Mouse (Mus musculus) embryonic fibroblast, embryonic 13.5 days (primary cell): ENCODE results near the gene Chd5. TPM values are rescaled to one million over a fixed set of nuclear protein-coding genes. Genes with fewer than 3 reads are reported as not detected.
A peak's percentile ranks its signal among the peaks of the same experiment; 100 is the strongest.

Source experiments
- H3K27ac ChIP-seq: 2 replicates; pipeline ENCODE4 v1.5.1; 2012; ENCODE audit warnings: low read length, control low read depth, inconsistent platforms; ENCODE audit not compliant: insufficient read depth
- H3K4me1 ChIP-seq: 2 replicates; pipeline ENCODE4 v1.6.1; 2011; ENCODE audit warnings: low read length; ENCODE audit not compliant: control insufficient read depth, insufficient read depth
- H3K4me3 ChIP-seq: 2 replicates; pipeline ENCODE4 v1.5.1; 2011; ENCODE audit warnings: mild to moderate bottlenecking, control low read depth, low read length; ENCODE audit not compliant: insufficient read depth
- CTCF ChIP-seq: IDR thresholded peaks from 2 replicates; pipeline ENCODE4 v1.5.1; 2011; ENCODE audit warnings: mild to moderate bottlenecking, control low read depth, low read length, moderate library complexity, borderline replicate concordance; ENCODE audit not compliant: insufficient read depth
- POLR2A ChIP-seq: IDR thresholded peaks from 2 replicates; pipeline ENCODE4 v1.6.1; 2011; ENCODE audit warnings: low read depth, mild to moderate bottlenecking, control low read depth, low read length, moderate library complexity
- polyA plus RNA-seq: library from polyadenylated mRNA; stranded (reverse); fragments of >200 nt; gene quantifications from 2 replicates; pipeline ENCODE4 v1.2.4, GENCODE M21; 2011; ENCODE audit warnings: low read depth; ENCODE audit not compliant: missing spikeins, insufficient read length

Gene Chd5
- polyA plus RNA-seq, 1 experiment, result 0.56 TPM

DNA sequence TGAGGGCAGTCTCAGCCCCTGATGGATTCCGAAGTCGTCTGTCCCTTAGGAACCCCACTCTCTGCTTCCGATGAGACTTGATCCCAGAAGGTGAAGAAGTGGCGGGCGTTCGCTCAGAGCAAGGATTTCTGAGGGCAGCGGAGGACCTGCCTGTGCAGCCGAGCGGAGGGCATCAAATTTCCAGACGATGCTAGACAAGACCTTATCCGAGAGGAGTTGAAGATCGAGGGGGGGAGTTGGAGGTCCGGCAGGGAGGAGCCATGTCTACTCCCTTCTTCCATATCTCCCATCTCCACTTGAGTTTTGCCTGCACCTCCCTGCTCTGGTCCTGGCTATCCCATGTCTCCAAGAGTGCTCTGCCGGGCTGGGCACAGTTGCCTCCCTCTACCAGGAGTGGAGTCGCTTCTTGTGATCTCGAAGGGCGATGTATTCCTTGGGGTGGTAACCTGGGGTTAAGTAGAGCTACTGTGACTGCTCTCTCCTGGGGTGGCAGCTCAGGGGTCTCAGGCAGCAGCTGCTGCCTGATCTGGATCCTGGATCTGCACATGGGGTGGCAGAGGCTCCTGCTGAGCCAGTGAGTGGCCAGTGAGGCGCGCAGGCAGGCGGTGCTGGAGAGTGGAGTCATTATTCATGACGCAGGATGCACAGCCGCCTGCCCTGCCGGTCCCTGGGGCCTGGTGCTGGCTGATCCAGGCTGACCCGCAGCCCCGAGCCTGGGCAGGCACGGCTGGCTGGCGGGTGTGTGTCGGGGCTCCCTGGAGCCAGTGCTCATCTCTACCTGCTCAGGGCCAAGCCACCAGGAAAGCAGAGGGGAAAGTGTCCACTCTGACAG lies 80.0 kb downstream of the Chd5 start:
- TF ChIP-seq POLR2A, result no peak
- no peak for TF ChIP-seq CTCF
- H3K4me3 ChIP-seq, result no peak overlapping the region
- no peak overlapping the region for H3K27ac ChIP-seq
- H3K4me1 ChIP-seq, result no peaks in the 10 kb centered on the region

DNA sequence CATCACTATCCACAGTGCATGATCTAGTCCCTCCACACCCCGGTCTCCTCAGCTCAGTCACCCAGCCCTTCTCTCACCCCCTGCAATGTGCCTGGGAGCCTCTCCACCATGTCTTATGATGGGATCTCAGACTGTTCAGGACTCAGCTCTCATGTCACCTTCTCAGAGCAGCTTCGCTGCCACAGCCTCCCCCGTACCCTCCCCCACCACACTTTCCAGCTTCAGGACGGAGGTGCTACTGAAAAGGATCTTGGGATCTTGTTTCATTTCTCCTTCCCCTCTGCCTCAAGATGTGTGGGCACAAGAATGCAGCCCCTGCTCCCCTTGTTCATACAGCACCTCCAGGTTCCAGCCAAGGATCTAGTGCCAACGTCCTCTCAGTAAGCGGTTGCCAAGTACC lies 85.1 kb downstream of the Chd5 start:
- no peak for TF ChIP-seq POLR2A
- TF ChIP-seq CTCF, result no peak
- H3K4me3 ChIP-seq, result no peak overlapping the region
- no peaks in the 10 kb centered on the region for H3K4me1 ChIP-seq

DNA sequence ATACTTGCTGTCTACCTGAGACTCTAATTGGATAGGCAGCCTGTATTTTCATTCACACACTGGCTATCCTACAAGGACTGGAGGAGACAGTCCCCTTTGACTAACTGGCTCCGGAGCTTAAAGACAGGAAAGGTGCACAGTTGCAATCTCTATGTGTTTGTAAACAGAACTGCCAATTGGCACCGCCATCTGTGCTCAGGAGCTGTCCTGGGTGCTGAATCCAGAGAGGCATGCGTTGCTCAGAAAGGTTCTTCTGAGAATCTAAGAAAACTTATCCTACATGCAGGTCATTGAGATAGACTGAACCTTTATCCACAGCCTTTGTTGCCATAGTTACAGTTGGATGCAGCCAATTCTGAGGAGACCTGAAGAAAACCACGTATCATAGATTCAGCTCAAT lies 85.9 kb downstream of the Chd5 start:
- TF ChIP-seq CTCF, result no peak
- TF ChIP-seq POLR2A, result no peak
- Histone ChIP-seq H3K4me3 (no peak overlapping the region), H3K27ac (no peak overlapping the region), H3K4me1 (no peaks in the 10 kb centered on the region)

More for the DNA sequence above, 85.1 kb downstream of the Chd5 start:
- H3K27ac ChIP-seq, result no peak overlapping the region

- Histone ChIP-seq H3K27ac (no peak overlapping the region), H3K4me3 (no peak overlapping the region), H3K4me1 (no peaks in the 10 kb centered on the region)
- TF ChIP-seq POLR2A (no peak), CTCF (peak; percentile 59; the same call in 1 of the 2 replicates)
Observed at GRCm38 (mm10) chr4:152424922-152425321, 86.5 kb downstream of the Chd5 start.

DNA sequence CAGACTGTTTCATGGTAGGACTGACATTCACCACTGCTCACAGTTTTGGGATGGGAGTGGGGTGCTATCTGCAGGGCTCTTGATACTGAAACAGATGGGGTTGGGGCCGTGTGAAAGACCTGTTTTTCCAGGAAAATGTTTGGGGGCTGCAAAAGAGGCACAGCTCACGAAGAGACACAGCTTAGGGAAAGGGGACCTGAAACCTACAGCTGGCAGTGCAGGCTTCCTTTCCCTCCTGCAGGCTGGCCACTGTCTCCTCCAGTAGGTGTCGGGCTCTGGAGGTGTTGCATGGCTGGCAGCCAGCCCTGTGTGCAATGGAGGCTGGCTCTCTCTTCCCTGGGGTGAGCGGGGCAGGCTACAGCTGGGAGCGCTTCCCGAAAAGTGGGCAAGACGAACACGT lies 89.8 kb downstream of the Chd5 start:
- Histone ChIP-seq H3K4me3 (no peak overlapping the region), H3K4me1 (no peaks in the 10 kb centered on the region), H3K27ac (no peak overlapping the region)
- TF ChIP-seq POLR2A (no peak), CTCF (no peak)

GRCm38 (mm10) chr4:152432308-152432707 lies 93.9 kb downstream of the Chd5 start:
- Histone ChIP-seq H3K4me3 (no peak overlapping the region), H3K4me1 (no peaks in the 10 kb centered on the region), H3K27ac (no peak overlapping the region)
- TF ChIP-seq CTCF (peak; percentile 75), POLR2A (no peak)

DNA sequence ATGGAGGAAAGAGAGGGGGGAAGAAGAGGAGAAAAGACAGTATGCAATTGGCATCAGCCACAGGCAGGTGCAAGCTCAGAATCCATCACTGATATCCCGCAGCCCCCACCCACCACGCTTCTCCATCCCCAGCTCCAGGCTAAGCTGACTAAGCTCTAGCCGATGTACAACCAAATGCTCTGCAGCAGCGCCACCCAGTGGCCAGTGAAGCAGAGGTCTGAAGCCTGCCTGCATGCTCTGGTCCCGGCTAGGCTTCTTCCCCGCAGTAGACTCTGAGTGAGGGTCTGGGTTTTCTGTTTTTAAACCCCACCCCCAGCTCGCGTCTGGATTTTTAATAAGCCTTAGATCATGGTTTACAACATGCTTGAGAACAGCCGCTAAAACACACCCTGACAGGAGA lies 96.4 kb downstream of the Chd5 start:
- Histone ChIP-seq H3K4me1 (no peaks in the 10 kb centered on the region), H3K4me3 (peak overlapping the region; percentile 4; the same call in 1 of the 2 replicates), H3K27ac (no peak overlapping the region)
- peak; percentile 95 for TF ChIP-seq CTCF
- TF ChIP-seq POLR2A, result no peak

DNA sequence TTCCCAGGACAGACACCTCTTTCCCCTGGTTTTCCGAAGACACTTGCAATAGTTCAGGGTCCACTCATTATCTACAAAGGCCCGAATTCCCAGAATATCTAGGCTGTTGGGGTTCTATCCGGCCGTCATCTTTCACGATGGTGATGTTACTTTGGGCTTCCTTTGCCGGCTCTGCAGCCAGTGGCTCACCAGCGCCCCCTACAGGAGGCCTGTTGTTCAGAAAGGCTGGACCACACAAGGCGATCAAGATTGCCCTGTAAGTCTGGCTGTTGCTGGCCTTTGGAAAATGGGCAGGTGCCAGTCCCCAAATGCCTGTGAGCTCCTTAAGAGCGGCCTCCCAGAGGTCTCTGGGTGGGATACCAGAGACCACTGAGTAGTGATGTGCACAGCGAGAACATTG lies 96.8 kb downstream of the Chd5 start:
- TF ChIP-seq POLR2A (no peak), CTCF (peak; percentile 85)
- H3K27ac ChIP-seq, result no peak overlapping the region
- H3K4me3 ChIP-seq, result peak overlapping the region; percentile 4; the same call in 1 of the 2 replicates

More for the DNA sequence above, 96.8 kb downstream of the Chd5 start:
- no peaks in the 10 kb centered on the region for H3K4me1 ChIP-seq

Other genes starting within 250 kb of the Chd5 start
- gene Tnfrsf25, start 222.7 kb upstream of the Chd5 start, polyA plus RNA-seq, result 1.9 TPM in 1 of 2 replicates, not detected in the other
- 0.56 and 0.68 TPM in 2 replicates for gene Espn, start 186.3 kb upstream of the Chd5 start, polyA plus RNA-seq
- not detected in 2 replicates for gene Hes2, start 179.8 kb upstream of the Chd5 start, polyA plus RNA-seq
- 79.9 and 108 TPM in 2 replicates for gene Acot7, start 160.5 kb upstream of the Chd5 start, polyA plus RNA-seq
- gene Gpr153, start 64.4 kb upstream of the Chd5 start, polyA plus RNA-seq, result 58.7 and 79.1 TPM in 2 replicates
- gene Hes3, start 47.0 kb upstream of the Chd5 start, polyA plus RNA-seq, result not detected in 2 replicates
- 34.2 and 42.7 TPM in 2 replicates for gene Icmt, start 41.4 kb upstream of the Chd5 start, polyA plus RNA-seq
- gene Rnf207, start 19.7 kb upstream of the Chd5 start, polyA plus RNA-seq, result 0.81 and 1.5 TPM in 2 replicates
- gene Rpl22, start 12.9 kb upstream of the Chd5 start, polyA plus RNA-seq, result 1,143 and 1,246 TPM in 2 replicates
- 2.4 and 4.0 TPM in 2 replicates for gene Nphp4, start 138.1 kb downstream of the Chd5 start, polyA plus RNA-seq
- 2.6 and 3.6 TPM in 2 replicates for gene Kcnab2, start 139.2 kb downstream of the Chd5 start, polyA plus RNA-seq